Mouse (Mus musculus) myocyte (in vitro differentiated cells): ENCODE data around the gene Tspan9. TPM values are rescaled to one million over a fixed set of nuclear protein-coding genes. Genes with fewer than 3 reads are reported as not detected.
A peak's percentile ranks its signal among the peaks of the same experiment; 100 is the strongest.

Experiments used
- H3K27me3 ChIP-seq: one replicate; pipeline ENCODE4 v1.6.1; 2011; ENCODE audit not compliant: control insufficient read depth, insufficient read depth, insufficient read length
- H3K36me3 ChIP-seq: one replicate; pipeline ENCODE4 v1.6.1; 2011; ENCODE audit not compliant: control insufficient read depth, insufficient read depth
- H3K4me2 ChIP-seq: one replicate; pipeline ENCODE4 v1.6.1; 2011; ENCODE audit warnings: low read depth, control low read depth
- H3K4me3 ChIP-seq: one replicate; pipeline ENCODE4 v1.5.1; 2011; ENCODE audit warnings: mild to moderate bottlenecking, control low read depth, moderate library complexity
- H3K79me2 ChIP-seq: one replicate; pipeline ENCODE4 v1.6.1; 2011; ENCODE audit not compliant: control insufficient read depth, insufficient read depth
- H3ac ChIP-seq: one replicate; pipeline ENCODE4 v1.6.1; 2011; ENCODE audit not compliant: control insufficient read depth, insufficient read length
- CEBPB ChIP-seq: IDR thresholded peaks from 2 replicates; pipeline ENCODE4 v1.6.1; 2011; ENCODE audit warnings: mild to moderate bottlenecking, moderate library complexity; ENCODE audit not compliant: poor library complexity, insufficient read depth, severe bottlenecking
- E2F4 ChIP-seq: IDR thresholded peaks from one replicate; pipeline ENCODE4 v1.6.1; 2011; ENCODE audit warnings: mild to moderate bottlenecking, control low read depth, moderate library complexity; ENCODE audit not compliant: insufficient read depth
- MAX ChIP-seq: IDR thresholded peaks from one replicate; pipeline ENCODE4 v1.6.1; 2011; ENCODE audit warnings: low read depth, mild to moderate bottlenecking, control low read depth
- MYOD1 ChIP-seq, 3 experiments: IDR thresholded peaks; one replicate each; pipeline ENCODE4 v1.6.1; 2011; ENCODE audit warnings: control low read depth in 2 of 3, low read depth in 2 of 3, mild to moderate bottlenecking in 2 of 3, moderate library complexity in 1 of 3; ENCODE audit not compliant: insufficient read length in 2 of 3, control insufficient read depth in 1 of 3
- MYOG ChIP-seq, 3 experiments: IDR thresholded peaks; one replicate each; pipeline ENCODE4 v1.6.1; 2011; ENCODE audit warnings: control low read depth in 2 of 3, low read depth in 2 of 3, mild to moderate bottlenecking in 2 of 3; ENCODE audit not compliant: insufficient read length in 2 of 3, control insufficient read depth in 1 of 3, insufficient read depth in 1 of 3
- POLR2A ChIP-seq: IDR thresholded peaks from one replicate; pipeline ENCODE4 v1.6.1; 2011; ENCODE audit warnings: low read depth, mild to moderate bottlenecking, control low read depth, moderate library complexity; ENCODE audit not compliant: insufficient read length
- POLR2AphosphoS2 ChIP-seq: IDR thresholded peaks from one replicate; pipeline ENCODE4 v1.6.1; 2011; ENCODE audit warnings: low read depth, control low read depth; ENCODE audit not compliant: insufficient read length
- REST ChIP-seq: IDR thresholded peaks from one replicate; pipeline ENCODE4 v1.6.1; 2011; ENCODE audit warnings: mild to moderate bottlenecking, control low read depth, moderate library complexity; ENCODE audit not compliant: insufficient read depth, insufficient read length
- SRF ChIP-seq: IDR thresholded peaks from one replicate; pipeline ENCODE4 v1.6.1; 2011; ENCODE audit warnings: low read depth; ENCODE audit not compliant: control insufficient read depth, insufficient read length
- TCF12 ChIP-seq: IDR thresholded peaks from one replicate; pipeline ENCODE4 v1.6.1; 2011; ENCODE audit warnings: mild to moderate bottlenecking, control low read depth; ENCODE audit not compliant: poor library complexity, insufficient read depth, severe bottlenecking
- TCF3 ChIP-seq: IDR thresholded peaks from one replicate; pipeline ENCODE4 v1.6.1; 2011; ENCODE audit warnings: low read depth, control low read depth; ENCODE audit not compliant: insufficient read length
- USF1 ChIP-seq: IDR thresholded peaks from one replicate; pipeline ENCODE4 v1.6.1; 2011; ENCODE audit warnings: low read depth, mild to moderate bottlenecking, control low read depth, moderate library complexity
- polyA plus RNA-seq: library from polyadenylated mRNA; unstranded; fragments of >200 nt; fragmentation: generic; extraction: Trizol; gene quantifications from one replicate; pipeline ENCODE4 v1.2.1, GENCODE M21; 2012; ENCODE audit warnings: missing spikeins

Tspan9 gene
- polyA plus RNA-seq, 1 experiment = 227 TPM

GRCm38 (mm10) chr6:128125464-128125863 lies 17.9 kb downstream of the Tspan9 start:
- Histone ChIP-seq H3K79me2 (no peaks in the 10 kb centered on the region), H3K4me3 (no peak overlapping the region), H3K36me3 (no peaks in the 10 kb centered on the region)

GRCm38 (mm10) chr6:128124222-128124971 lies 19.0 kb downstream of the Tspan9 start:
- no peaks in the 10 kb centered on the region for H3K79me2 ChIP-seq
- H3K36me3 ChIP-seq = no peaks in the 10 kb centered on the region
- no peaks in the 10 kb centered on the region for H3K27me3 ChIP-seq
- TF ChIP-seq E2F4 (no peak), MAX (no peak), USF1 (no peak), SRF (no peak), POLR2AphosphoS2 (no peak), MYOD1 (IDR thresholded peaks at IDR 0.05; ENCODE audit: control insufficient read depth in 1 of 3, insufficient read length in 2 of 3, low read depth in 2 of 3) (no peak)
- no peak overlapping the region for H3K4me2 ChIP-seq
- H3K4me3 ChIP-seq = no peak overlapping the region
- no peak overlapping the region for H3ac ChIP-seq

More at GRCm38 (mm10) chr6:128125464-128125863, 17.9 kb downstream of the Tspan9 start:
- no peak overlapping the region for H3ac ChIP-seq
- H3K4me2 ChIP-seq = no peak overlapping the region
- H3K27me3 ChIP-seq = no peaks in the 10 kb centered on the region
- TF ChIP-seq CEBPB (no peak), MAX (no peak), POLR2A (no peak), MYOD1 (IDR thresholded peaks at IDR 0.05; ENCODE audit: control insufficient read depth in 1 of 3, insufficient read length in 2 of 3, low read depth in 2 of 3) (no peak), E2F4 (no peak), POLR2AphosphoS2 (no peak), TCF12 (no peak), SRF (no peak), USF1 (no peak), REST (no peak), MYOG (IDR thresholded peaks at IDR 0.05; ENCODE audit: control insufficient read depth in 1 of 3, insufficient read depth in 1 of 3, insufficient read length in 2 of 3, low read depth in 2 of 3) (no peak), TCF3 (no peak)

GRCm38 (mm10) chr6:128122127-128122526 lies 21.3 kb downstream of the Tspan9 start:
- H3K4me2 ChIP-seq = peak overlapping the region; percentile 45
- no peaks in the 10 kb centered on the region for H3K27me3 ChIP-seq
- no peak for TF ChIP-seq POLR2A
- no peak for TF ChIP-seq USF1
- TF ChIP-seq TCF12 = no peak
- TF ChIP-seq TCF3 = no peak
- no peak for TF ChIP-seq CEBPB
- no peak for TF ChIP-seq POLR2AphosphoS2
- no peak for TF ChIP-seq E2F4
- no peak for TF ChIP-seq REST
- H3K4me3 ChIP-seq = no peak overlapping the region
- H3K79me2 ChIP-seq = no peaks in the 10 kb centered on the region
- no peak overlapping the region for H3ac ChIP-seq
- H3K36me3 ChIP-seq = no peaks in the 10 kb centered on the region

GRCm38 (mm10) chr6:128121691-128122090 lies 21.7 kb downstream of the Tspan9 start:
- no peaks in the 10 kb centered on the region for H3K36me3 ChIP-seq
- H3K27me3 ChIP-seq = no peaks in the 10 kb centered on the region
- no peak for TF ChIP-seq TCF3
- TF ChIP-seq POLR2AphosphoS2 = no peak
- no peak for TF ChIP-seq MYOG (IDR thresholded peaks at IDR 0.05; ENCODE audit: control insufficient read depth in 1 of 3, insufficient read depth in 1 of 3, insufficient read length in 2 of 3, low read depth in 2 of 3)
- no peak for TF ChIP-seq E2F4
- no peak for TF ChIP-seq SRF
- no peak for TF ChIP-seq REST
- no peak for TF ChIP-seq MAX
- TF ChIP-seq POLR2A = no peak
- TF ChIP-seq TCF12 = no peak
- TF ChIP-seq MYOD1 (IDR thresholded peaks at IDR 0.05; ENCODE audit: control insufficient read depth in 1 of 3, insufficient read length in 2 of 3, low read depth in 2 of 3) = no peak
- TF ChIP-seq USF1 = no peak
- no peak for TF ChIP-seq CEBPB
- H3K4me2 ChIP-seq = peak overlapping the region; percentile 45
- no peak overlapping the region for H3ac ChIP-seq
- H3K79me2 ChIP-seq = no peaks in the 10 kb centered on the region
- no peak overlapping the region for H3K4me3 ChIP-seq

- H3K27me3 ChIP-seq = no peaks in the 10 kb centered on the region
- TF ChIP-seq USF1 (no peak), SRF (peak; percentile 73), MYOD1 (IDR thresholded peaks at IDR 0.05; ENCODE audit: control insufficient read depth in 1 of 3, insufficient read length in 2 of 3, low read depth in 2 of 3) (peak in 2 of 3 experiments; percentile 25 to 68), POLR2AphosphoS2 (no peak)
- no peak overlapping the region for H3K4me2 ChIP-seq
- no peaks in the 10 kb centered on the region for H3K36me3 ChIP-seq
- no peaks in the 10 kb centered on the region for H3K79me2 ChIP-seq
- no peak overlapping the region for H3ac ChIP-seq
- H3K4me3 ChIP-seq = no peak overlapping the region
Measured at GRCm38 (mm10) chr6:128120806-128121205, 22.6 kb downstream of the Tspan9 start.
